Mouse (Mus musculus): Measurements from ENCODE around the gene Bcl2l12.
A peak's percentile ranks its signal among the peaks of the same experiment; 100 is the strongest.

The Bcl2l12 gene

GRCm38 (mm10) chr7:44957183-44957835 lies 41.2 kb downstream of the Bcl2l12 start:
- no peak for DNase-seq

- no peak for DNase-seq
These were observed 42.2 kb downstream of the Bcl2l12 start for GRCm38 (mm10) chr7:44956266-44956665.

- peak; percentile 55 to 58 for DNase-seq
These were observed 42.9 kb downstream of the Bcl2l12 start for GRCm38 (mm10) chr7:44955628-44956027.

GRCm38 (mm10) chr7:44954091-44954885 lies 44.2 kb downstream of the Bcl2l12 start:
- no peak for DNase-seq

- DNase-seq: no peak
These were observed 45.0 kb downstream of the Bcl2l12 start for GRCm38 (mm10) chr7:44953561-44953960.

- peak; percentile 65 to 68 for DNase-seq
These were observed 45.8 kb downstream of the Bcl2l12 start for GRCm38 (mm10) chr7:44952611-44953306.

- DNase-seq: peak; percentile 21 to 28
These were observed 46.6 kb downstream of the Bcl2l12 start for GRCm38 (mm10) chr7:44951960-44952359.

- no peak for DNase-seq
These were observed 48.6 kb downstream of the Bcl2l12 start for GRCm38 (mm10) chr7:44949922-44950321.

- DNase-seq: no peak
These were observed 55.6 kb downstream of the Bcl2l12 start, which contains the start of gene Tsks for GRCm38 (mm10) chr7:44942904-44943303. Tsks (plus strand) TSS chr7:44943204.

All from B cell, adult 2 months (primary cell).